Mouse (Mus musculus): Measurements from ENCODE around the gene Gzmm.

Gene Gzmm

GRCm38 (mm10) chr10:79688720-79689119, at the start of gene Gzmm:
Gzmm (plus strand) TSS chr10:79689020.
- DNase-seq (ENCODE audit: low spot score): no peak

DNA sequence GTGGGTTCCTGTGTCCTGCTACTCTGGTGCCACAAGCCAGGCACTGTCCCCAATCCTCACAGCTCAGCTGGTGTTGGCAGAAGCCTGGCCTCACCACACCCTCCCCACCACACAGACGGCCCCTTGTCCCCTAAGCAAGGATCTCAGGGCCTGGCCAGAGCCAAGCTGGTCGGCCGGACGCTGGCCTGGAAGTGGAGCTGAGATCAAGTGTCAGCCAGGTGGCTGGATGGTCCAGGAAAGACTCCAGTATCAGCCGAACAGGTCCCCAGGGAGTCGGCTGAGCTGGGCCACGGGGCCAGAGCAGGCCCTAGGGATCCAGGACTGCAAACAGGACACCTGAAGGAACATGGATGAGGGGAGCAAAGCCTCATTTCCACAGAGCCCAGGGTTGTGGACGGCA, 43.1 kb upstream of the Gzmm start, which contains the start of gene Odf3l2:
TSS of gene Odf3l2 (minus strand) at position 28 of the 400 bp plus-strand sequence.
- no peak for DNase-seq (ENCODE audit: low spot score)

- DNase-seq (ENCODE audit: low spot score): no peak
These were observed 39.6 kb upstream of the Gzmm start for GRCm38 (mm10) chr10:79649070-79649751.

GRCm38 (mm10) chr10:79652789-79653188, 36.0 kb upstream of the Gzmm start:
- no peak for DNase-seq (ENCODE audit: low spot score)

- no peak for DNase-seq (ENCODE audit: low spot score)
These were observed 33.8 kb upstream of the Gzmm start for GRCm38 (mm10) chr10:79654946-79655395.

- DNase-seq (ENCODE audit: low spot score): no peak
These were observed 30.0 kb upstream of the Gzmm start for GRCm38 (mm10) chr10:79658829-79659228.

DNA sequence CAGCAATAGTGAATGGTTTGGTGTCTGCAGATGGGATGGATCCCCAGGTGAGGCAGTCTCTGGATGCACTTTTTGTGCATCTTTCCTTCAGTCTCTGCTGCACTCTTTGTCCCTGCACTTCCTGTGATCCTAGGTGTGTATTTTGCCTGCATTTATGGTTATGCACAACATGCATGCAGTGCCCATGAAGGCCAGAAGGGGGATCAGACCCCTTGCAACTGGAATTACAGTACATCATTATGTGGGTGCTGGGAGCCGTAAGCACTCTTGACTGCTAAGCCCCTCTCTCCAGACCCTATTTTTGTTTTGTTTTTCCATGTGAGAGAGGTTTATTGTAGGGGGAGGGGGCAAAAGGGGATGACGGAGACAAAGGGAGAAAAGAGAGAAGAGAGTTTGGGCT, 28.5 kb upstream of the Gzmm start:
- DNase-seq (ENCODE audit: low spot score): no peak

DNA sequence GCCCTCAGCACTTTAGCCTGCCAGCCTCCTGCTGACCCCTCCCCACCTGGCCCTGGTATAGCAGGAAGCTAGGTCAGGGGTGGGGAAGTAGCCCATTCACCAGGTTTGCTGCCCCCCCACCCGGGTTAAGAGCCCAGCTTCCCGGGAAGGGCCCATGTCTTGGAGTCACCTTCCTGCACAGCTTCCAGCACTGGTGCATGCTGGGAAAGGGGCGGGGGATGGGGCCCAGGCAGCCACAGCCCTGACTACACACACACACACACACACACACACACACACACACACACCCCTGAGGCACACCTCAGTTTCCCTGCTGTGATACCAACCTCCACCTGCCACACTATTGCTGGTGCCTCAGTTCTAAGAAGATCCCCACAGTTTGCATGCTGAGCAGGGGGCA, 27.0 kb upstream of the Gzmm start:
- no peak for DNase-seq (ENCODE audit: low spot score)

GRCm38 (mm10) chr10:79664131-79664665, 24.6 kb upstream of the Gzmm start, which contains the start of gene Madcam1:
Madcam1 (plus strand) TSS chr10:79664559.
- no peak for DNase-seq (ENCODE audit: low spot score)

GRCm38 (mm10) chr10:79665051-79665450, 23.8 kb upstream of the Gzmm start:
- no peak for DNase-seq (ENCODE audit: low spot score)

DNA sequence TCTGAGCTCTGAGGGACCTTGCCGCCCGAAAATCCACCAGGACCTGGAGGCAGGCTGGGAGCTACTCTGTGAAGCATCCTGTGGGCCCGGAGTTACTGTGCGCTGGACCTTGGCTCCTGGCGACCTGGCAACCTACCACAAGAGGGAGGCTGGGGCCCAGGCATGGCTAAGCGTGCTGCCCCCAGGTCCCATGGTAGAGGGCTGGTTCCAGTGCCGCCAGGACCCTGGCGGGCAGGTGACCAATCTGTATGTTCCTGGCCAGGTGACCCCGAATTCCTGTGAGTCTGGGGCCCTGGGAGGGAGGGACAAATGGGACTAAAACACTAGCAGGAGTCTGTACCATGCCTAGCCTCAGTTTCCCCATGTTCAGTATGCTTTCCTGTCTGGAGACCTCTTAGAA, 22.3 kb upstream of the Gzmm start:
- no peak for DNase-seq (ENCODE audit: low spot score)

DNA sequence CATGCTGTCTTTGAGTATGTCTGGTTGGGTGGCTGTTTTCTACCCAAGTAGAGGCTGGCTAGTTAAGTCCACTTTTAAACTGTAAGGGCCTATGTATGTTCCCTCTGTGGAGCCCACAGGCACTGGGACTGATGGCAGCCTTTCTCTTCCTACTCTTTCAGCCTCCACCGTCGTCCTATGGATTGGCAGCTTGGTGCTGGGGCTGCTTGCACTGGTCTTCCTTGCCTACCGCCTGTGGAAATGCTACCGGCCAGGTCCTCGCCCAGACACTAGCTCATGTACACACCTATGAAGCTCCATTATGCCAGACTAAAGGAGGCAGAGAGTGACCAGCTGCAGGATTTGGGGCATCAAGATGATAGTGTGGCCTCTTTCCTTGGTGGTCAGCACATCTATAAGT, 20.7 kb upstream of the Gzmm start:
- no peak for DNase-seq (ENCODE audit: low spot score)

DNA sequence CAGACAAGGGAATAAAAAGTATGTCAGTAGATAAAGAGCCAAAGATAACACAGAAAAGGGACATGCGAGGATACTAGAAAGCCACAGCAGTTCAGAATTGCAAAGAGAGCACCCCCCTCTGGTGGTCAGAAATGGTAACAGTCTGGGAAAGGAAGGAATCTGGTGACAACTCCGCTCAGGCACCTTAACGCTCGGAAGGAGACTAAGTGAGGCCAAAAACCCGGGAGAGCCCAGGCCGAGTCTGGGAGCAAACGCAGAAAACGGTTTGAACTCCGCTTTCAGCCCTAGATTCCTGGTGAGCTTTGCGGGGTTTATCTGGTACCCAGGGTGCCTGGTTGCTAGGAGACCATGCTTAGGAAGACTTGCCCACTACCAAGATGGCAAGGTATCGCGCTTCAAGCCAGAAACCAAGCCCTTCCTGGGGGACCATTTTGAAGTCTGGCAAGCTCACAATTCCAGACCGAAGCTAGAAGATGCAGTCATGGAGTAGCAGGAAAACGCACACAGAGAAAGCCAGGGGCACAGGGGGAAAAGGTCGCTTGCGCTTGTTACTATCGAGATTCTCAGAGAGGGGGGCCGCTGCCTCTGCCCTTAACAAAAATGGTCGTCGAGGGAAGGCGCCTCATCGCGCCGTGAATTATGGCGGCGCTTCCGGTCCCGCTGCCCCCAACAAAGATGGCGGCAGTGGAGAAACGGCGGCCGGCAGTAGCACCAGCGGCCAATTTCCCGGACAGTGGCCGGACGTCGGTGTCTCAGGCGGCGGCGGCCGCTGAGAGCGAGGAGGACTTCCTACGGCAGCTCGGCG, 19.8 kb upstream of the Gzmm start, which contains the start of gene Tpgs1:
TSS of gene Tpgs1 (plus strand) at position 599 of the 805 bp plus-strand sequence.
- DNase-seq (ENCODE audit: low spot score): peak; percentile 82

DNA sequence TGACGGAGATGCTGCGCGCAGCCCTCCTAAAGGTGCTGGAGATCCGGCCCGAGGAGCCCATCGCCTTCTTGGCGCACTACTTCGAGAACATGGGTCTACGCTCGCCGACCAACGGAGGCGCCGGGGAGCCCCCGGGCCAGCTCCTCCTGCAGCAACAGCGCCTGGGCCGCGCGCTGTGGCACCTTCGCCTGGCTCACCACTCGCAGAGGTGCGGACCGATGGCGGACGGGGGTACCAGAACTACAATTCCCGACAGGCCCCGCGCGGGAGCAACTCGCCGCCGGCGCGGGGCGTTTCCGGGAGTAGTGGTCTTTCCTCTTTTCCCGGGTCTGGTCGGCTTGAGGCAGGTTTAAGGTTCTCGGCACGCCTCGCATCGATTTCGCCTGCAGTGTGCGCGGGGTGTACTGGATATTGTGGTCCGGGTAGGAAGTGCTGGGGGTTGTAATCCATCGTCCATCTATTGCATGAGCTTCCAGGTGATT, 19.2 kb upstream of the Gzmm start:
- peak; percentile 45 for DNase-seq (ENCODE audit: low spot score)

GRCm38 (mm10) chr10:79670071-79670888, 18.5 kb upstream of the Gzmm start:
- no peak for DNase-seq (ENCODE audit: low spot score)

GRCm38 (mm10) chr10:79671396-79672087, 17.3 kb upstream of the Gzmm start:
- no peak for DNase-seq (ENCODE audit: low spot score)

GRCm38 (mm10) chr10:79672088-79672455, 16.7 kb upstream of the Gzmm start:
- no peak for DNase-seq (ENCODE audit: low spot score)

GRCm38 (mm10) chr10:79673054-79673453, 15.8 kb upstream of the Gzmm start:
- DNase-seq (ENCODE audit: low spot score): no peak

- no peak for DNase-seq (ENCODE audit: low spot score)
These were observed 13.3 kb upstream of the Gzmm start for GRCm38 (mm10) chr10:79675346-79676035.

- no peak for DNase-seq (ENCODE audit: low spot score)
These were observed 8.0 kb upstream of the Gzmm start for GRCm38 (mm10) chr10:79680606-79681495.
